Mouse (Mus musculus) myocyte (in vitro differentiated cells): ENCODE measurements around the gene Brd2.

Experiments used
- CEBPB ChIP-seq: IDR thresholded peaks from 2 replicates; pipeline ENCODE4 v1.6.1; 2011; ENCODE audit warnings: mild to moderate bottlenecking, moderate library complexity; ENCODE audit not compliant: poor library complexity, insufficient read depth, severe bottlenecking
- MAX ChIP-seq: IDR thresholded peaks from one replicate; pipeline ENCODE4 v1.6.1; 2011; ENCODE audit warnings: low read depth, mild to moderate bottlenecking, control low read depth
- POLR2A ChIP-seq: IDR thresholded peaks from one replicate; pipeline ENCODE4 v1.6.1; 2011; ENCODE audit warnings: low read depth, mild to moderate bottlenecking, control low read depth, moderate library complexity; ENCODE audit not compliant: insufficient read length
- TCF12 ChIP-seq: IDR thresholded peaks from one replicate; pipeline ENCODE4 v1.6.1; 2011; ENCODE audit warnings: mild to moderate bottlenecking, control low read depth; ENCODE audit not compliant: poor library complexity, insufficient read depth, severe bottlenecking
- USF1 ChIP-seq: IDR thresholded peaks from one replicate; pipeline ENCODE4 v1.6.1; 2011; ENCODE audit warnings: low read depth, mild to moderate bottlenecking, control low read depth, moderate library complexity

DNA sequence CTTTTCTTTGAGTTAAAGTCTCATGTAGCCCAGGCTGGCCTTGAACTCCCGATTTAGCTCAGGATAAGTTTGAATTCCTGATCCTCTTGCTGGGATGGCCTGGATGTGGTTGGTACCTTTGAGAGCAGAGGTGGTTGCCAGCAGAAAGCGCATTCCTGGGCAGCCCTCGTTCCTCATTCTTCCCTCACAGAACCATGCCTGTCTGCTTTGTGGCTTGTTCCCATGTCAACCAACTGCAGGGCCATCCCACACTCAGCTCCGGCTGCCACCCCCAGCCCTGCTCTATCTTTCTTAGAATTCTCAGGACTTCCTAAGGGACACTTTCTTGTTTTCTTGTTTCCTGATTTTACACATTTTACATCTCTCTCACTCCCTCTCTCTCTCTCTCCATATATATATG lies 19.0 kb upstream of the Brd2 start:
- TF ChIP-seq USF1 (no peak), POLR2A (no peak), TCF12 (no peak), MAX (no peak), CEBPB (no peak)
